Mouse (Mus musculus): ENCODE results near the gene Gpr34. TPM values are rescaled to one million over a fixed set of nuclear protein-coding genes. Genes with fewer than 3 reads are reported as not detected.

Gpr34 gene
- total RNA-seq, 2 experiments from 2014 or later: 0.73 to 1.6 TPM

DNA sequence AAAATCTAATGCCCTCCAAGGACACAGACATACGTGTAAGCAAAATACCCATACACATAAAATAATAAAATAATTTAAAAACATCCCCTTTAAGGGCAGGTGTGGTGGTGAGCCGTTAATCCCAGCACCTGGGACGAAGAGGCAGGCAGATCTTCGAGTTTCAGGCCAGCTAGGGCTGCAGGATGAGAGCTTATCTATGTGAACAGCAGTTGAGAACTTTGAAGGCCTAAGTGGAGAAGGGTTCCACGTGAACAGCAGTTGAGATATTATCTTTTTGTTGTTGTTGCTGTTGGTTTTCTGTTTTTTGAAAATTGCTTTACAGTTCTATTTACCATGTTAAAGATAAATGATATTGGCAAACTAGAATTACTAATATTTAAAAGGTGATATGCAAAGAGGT, 37.0 kb downstream of the Gpr34 start:
- no peak for DNase-seq (ENCODE audit: low spot score in 2 of 2)

DNA sequence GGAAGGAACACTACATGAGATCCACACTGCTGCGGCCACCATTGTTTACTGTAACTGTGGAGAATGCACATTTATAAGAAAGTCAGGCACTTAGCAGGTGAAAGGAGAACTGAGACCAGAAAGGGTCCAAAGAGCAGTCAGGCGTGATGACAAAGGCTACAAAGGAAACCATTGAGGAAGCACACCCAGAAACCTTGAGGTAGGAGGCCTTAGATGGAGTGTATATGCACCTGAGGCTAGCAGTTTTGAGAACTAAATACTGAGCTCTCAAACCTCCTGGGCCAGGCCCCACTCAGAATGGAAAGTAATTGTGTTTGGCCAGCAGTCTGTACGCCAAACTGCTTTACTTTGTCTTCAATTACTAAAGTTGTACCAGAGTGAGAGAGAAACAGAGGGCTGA, 38.5 kb downstream of the Gpr34 start:
- no peak for DNase-seq (ENCODE audit: low spot score in 2 of 2)

DNA sequence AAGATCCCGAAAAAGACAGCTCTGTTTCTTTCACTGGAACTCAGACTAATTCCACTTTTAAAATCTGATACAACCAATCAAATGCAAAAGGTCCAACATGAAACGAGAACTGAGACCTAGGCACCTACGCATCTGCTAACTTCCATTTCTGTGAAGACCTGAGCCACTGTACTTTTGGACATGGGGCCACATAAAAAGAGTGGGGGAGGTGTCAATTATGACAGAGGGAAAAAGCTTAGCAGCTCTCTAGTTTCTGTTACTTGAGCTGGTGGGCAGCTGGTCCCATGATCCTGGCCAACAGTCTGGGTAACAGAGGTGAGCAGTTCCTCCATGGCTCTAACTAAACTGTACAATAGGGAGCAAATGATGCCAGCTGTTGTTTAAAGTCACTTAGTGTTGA, 41.1 kb downstream of the Gpr34 start:
- no peak for DNase-seq (ENCODE audit: low spot score in 2 of 2)

DNA sequence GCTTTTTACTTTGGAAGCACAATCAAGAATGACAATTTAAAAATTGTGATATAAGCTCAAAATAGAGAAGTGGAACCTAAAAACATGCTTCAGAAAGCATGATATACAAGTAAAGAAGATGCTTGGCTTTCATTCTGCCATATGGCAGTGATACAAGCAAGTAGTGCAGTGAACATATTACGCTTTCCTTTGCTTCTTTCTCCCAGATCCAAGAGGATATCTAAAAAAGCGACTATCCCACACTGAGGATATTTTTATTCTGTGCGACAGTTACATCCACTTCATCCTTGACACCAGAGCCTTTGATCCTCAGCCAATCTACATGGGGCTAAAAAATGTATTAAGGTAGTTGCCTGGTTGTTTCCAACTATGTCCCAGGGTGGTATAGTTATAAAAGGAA, 49.9 kb downstream of the Gpr34 start:
- DNase-seq (ENCODE audit: low spot score in 2 of 2): no peak

DNA sequence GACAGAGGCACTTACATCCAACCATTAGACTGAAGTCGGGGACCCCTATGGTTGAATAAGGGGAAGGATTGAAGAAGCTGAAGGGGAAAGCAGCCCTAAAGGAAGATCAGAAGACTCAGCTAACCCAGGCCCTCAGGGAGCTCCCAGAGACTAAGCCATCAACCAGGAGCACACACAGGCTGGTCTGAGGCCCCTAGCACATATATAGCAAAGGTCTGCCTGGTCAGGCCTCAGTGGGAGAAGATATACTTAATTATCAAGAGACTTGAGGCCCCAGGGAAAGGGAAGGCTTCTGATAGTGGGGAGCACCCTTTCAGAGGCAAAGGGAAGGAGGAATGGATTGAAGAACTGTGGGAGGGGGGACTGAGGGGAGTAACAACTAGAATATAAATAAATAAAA, 54.7 kb downstream of the Gpr34 start:
- DNase-seq (ENCODE audit: low spot score in 2 of 2): no peak

DNA sequence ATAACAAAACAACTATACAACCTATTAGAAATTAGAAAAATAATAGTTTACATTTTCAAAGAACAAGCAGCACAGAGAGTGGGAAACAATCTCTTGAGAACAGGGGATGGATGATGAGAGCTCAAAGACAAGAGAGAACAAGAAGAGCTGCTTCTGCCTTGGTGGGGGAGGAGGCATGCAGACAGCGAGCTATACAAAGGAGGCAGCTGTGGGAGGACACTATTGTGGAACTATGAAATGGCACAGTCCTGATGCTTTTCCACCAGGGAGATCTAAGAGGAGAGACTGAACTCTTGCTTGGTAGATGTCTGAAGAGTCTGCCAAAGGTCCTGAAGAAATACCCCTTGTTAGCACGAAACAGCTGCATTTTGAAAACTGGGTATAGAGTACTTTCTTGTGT, 56.5 kb downstream of the Gpr34 start:
- DNase-seq (ENCODE audit: low spot score in 2 of 2): no peak

Small RNA genes within 50 kb of the gene (microRNA-seq; reads per million reads assigned to microRNA genes)
- gene Gm25246 (ENCODE audit: borderline number of aligned reads in 2 of 2): 0 reads per million in 2 experiments

Other genes starting within 250 kb of the Gpr34 start
- under 1 TPM; 0.19 to 0.23 TPM for gene Nyx, start 166.0 kb upstream of the Gpr34 start, total RNA-seq (2021)
- not detected for gene Gpr82, start 29.3 kb downstream of the Gpr34 start, total RNA-seq (2021)
- gene Cask, start 219.3 kb downstream of the Gpr34 start, total RNA-seq (2021): 10 to 100 TPM; 26.0 to 32.9 TPM